Mouse (Mus musculus) limb, embryonic 11.5 days (tissue): Measurements from ENCODE around the gene Rbm24. TPM values are rescaled to one million over a fixed set of nuclear protein-coding genes. Genes with fewer than 3 reads are reported as not detected.

ENCODE experiments used
- ATAC-seq: fragments of 200-750 bp; cut with Nextera tagmentation; 2 replicates; pipeline ENCODE4 v1.8.0; 2017; ENCODE audit warnings: low read depth; ENCODE audit not compliant: insufficient number of reproducible peaks, low FRiP score, low TSS enrichment
- DNase-seq: peaks from one replicate; pipeline ENCODE4 v3.0.0-alpha.2; 2015; ENCODE audit warnings: low spot score
- H3K27ac ChIP-seq: fragments of 300-500 bp; sonication (generic); replicated peaks from 2 replicates; pipeline ENCODE4 v1.5.1; 2014; ENCODE audit warnings: low read depth, mild to moderate bottlenecking, low read length
- H3K27me3 ChIP-seq: fragments of 300-500 bp; sonication (generic); 2 replicates; pipeline ENCODE4 v1.6.1; 2014; ENCODE audit warnings: mild to moderate bottlenecking, low read length, mixed read lengths; ENCODE audit not compliant: control insufficient read depth, insufficient read depth
- H3K36me3 ChIP-seq: fragments of 300-500 bp; sonication (generic); 2 replicates; pipeline ENCODE4 v1.6.1; 2014; ENCODE audit warnings: mild to moderate bottlenecking, low read length, moderate library complexity, mixed read lengths; ENCODE audit not compliant: control insufficient read depth, insufficient read depth
- H3K4me1 ChIP-seq: fragments of 300-500 bp; sonication (generic); 2 replicates; pipeline ENCODE4 v1.6.1; 2014; ENCODE audit warnings: low read length, mixed read lengths; ENCODE audit not compliant: control insufficient read depth, insufficient read depth
- H3K4me2 ChIP-seq: fragments of 300-500 bp; sonication (generic); 2 replicates; pipeline ENCODE4 v1.6.1; 2014; ENCODE audit warnings: low read depth, mild to moderate bottlenecking, moderate library complexity; ENCODE audit not compliant: severe bottlenecking
- H3K4me3 ChIP-seq: fragments of 300-500 bp; sonication (generic); 2 replicates; pipeline ENCODE4 v1.5.1; 2014; ENCODE audit warnings: low read depth, low read length
- H3K9ac ChIP-seq: fragments of 300-500 bp; sonication (generic); 2 replicates; pipeline ENCODE4 v1.6.1; 2014; ENCODE audit warnings: mild to moderate bottlenecking, low read length
- H3K9me3 ChIP-seq: fragments of 300-500 bp; sonication (generic); 2 replicates; pipeline ENCODE4 v1.6.1; 2016; ENCODE audit warnings: low read length; ENCODE audit not compliant: control insufficient read depth
- WGBS: fragments of 180-500 bp; shearing (Covaris S2); extraction: QIAGEN DNeasy Blood & Tissue Kit; methylation state at CpG from one replicate; pipeline ENCODE4 v1.1.7; 2014; 5-methylcytosine and 5-hydroxymethylcytosine counted together
- polyA plus RNA-seq: library from polyadenylated mRNA; unstranded; fragments of >200 nt; fragmentation: Nextera tagmentation; extraction: Ambion mirVana; gene quantifications from 2 replicates; pipeline ENCODE4 v1.2.1, GENCODE M21; 2014

Rbm24 gene
- polyA plus RNA-seq, 1 experiment from 2014 or later, result 4.5 TPM

- Histone ChIP-seq H3K9me3 (no peaks in the 10 kb centered on the region), H3K27ac (no peak overlapping the region), H3K9ac (no peak overlapping the region), H3K4me2 (no peak overlapping the region), H3K4me1 (no peaks in the 10 kb centered on the region), H3K27me3 (no peaks in the 10 kb centered on the region), H3K36me3 (no peaks in the 10 kb centered on the region), H3K4me3 (no peak overlapping the region)
- 89% methylated on average over 8 of the region's 8 CpGs for WGBS
- ATAC-seq (no peak), DNase-seq (no peak)
These were observed 6.1 kb downstream of the Rbm24 start for GRCm38 (mm10) chr13:46424376-46424775.

GRCm38 (mm10) chr13:46426651-46427269 is 8.5 kb downstream of the Rbm24 start:
- Histone ChIP-seq H3K9ac (no peak overlapping the region), H3K27me3 (no peaks in the 10 kb centered on the region), H3K27ac (no peak overlapping the region), H3K4me2 (no peak overlapping the region), H3K9me3 (no peaks in the 10 kb centered on the region), H3K36me3 (no peaks in the 10 kb centered on the region), H3K4me1 (no peaks in the 10 kb centered on the region), H3K4me3 (no peak overlapping the region)
- whole genome bisulfite sequencing, result 92% methylated on average over 6 of the region's 6 CpGs
- DNase-seq (no peak), ATAC-seq (no peak)

- H3K27me3 ChIP-seq, result no peaks in the 10 kb centered on the region
- no peaks in the 10 kb centered on the region for H3K36me3 ChIP-seq
- H3K4me2 ChIP-seq, result peak overlapping the region; percentile 31; the same call in 1 of the 2 replicates
- no peaks in the 10 kb centered on the region for H3K4me1 ChIP-seq
- H3K9ac ChIP-seq, result no peak overlapping the region
- DNase-seq (peak; percentile 30), ATAC-seq (no peak)
- H3K4me3 ChIP-seq, result no peak overlapping the region; the same call in 1 of the 2 replicates
- no peak overlapping the region for H3K27ac ChIP-seq
- H3K9me3 ChIP-seq, result no peaks in the 10 kb centered on the region
- WGBS, result 49% methylated on average over 22 of the region's 22 CpGs
These were observed 10.7 kb downstream of the Rbm24 start for GRCm38 (mm10) chr13:46428964-46429363.

GRCm38 (mm10) chr13:46429866-46430265 is 11.6 kb downstream of the Rbm24 start:
- Histone ChIP-seq H3K27ac (no peak overlapping the region), H3K4me1 (no peaks in the 10 kb centered on the region), H3K36me3 (no peaks in the 10 kb centered on the region), H3K27me3 (no peaks in the 10 kb centered on the region), H3K4me3 (no peak overlapping the region), H3K9me3 (no peaks in the 10 kb centered on the region), H3K4me2 (no peak overlapping the region), H3K9ac (no peak overlapping the region)
- ATAC-seq (no peak), DNase-seq (no peak)
- WGBS, result 91% methylated on average over 11 of the region's 11 CpGs

GRCm38 (mm10) chr13:46433880-46434560 is 15.8 kb downstream of the Rbm24 start:
- H3K4me3 ChIP-seq, result no peak overlapping the region
- WGBS, result 70% methylated on average over 8 of the region's 8 CpGs
- H3K9ac ChIP-seq, result no peak overlapping the region
- no peak overlapping the region for H3K27ac ChIP-seq
- no peaks in the 10 kb centered on the region for H3K36me3 ChIP-seq
- H3K9me3 ChIP-seq, result no peaks in the 10 kb centered on the region
- H3K4me2 ChIP-seq, result no peak overlapping the region
- ATAC-seq, result no peak
- no peaks in the 10 kb centered on the region for H3K27me3 ChIP-seq
- no peak for DNase-seq
- no peaks in the 10 kb centered on the region for H3K4me1 ChIP-seq

- ATAC-seq, result no peak
- no peak overlapping the region for H3K27ac ChIP-seq
- no peak overlapping the region for H3K4me2 ChIP-seq
- H3K4me3 ChIP-seq, result no peak overlapping the region
- no peaks in the 10 kb centered on the region for H3K27me3 ChIP-seq
- H3K4me1 ChIP-seq, result no peaks in the 10 kb centered on the region
- H3K9ac ChIP-seq, result no peak overlapping the region
- 89% methylated on average over 6 of the region's 6 CpGs for WGBS
- no peaks in the 10 kb centered on the region for H3K9me3 ChIP-seq
- no peak for DNase-seq
- no peaks in the 10 kb centered on the region for H3K36me3 ChIP-seq
These were observed 20.7 kb downstream of the Rbm24 start for GRCm38 (mm10) chr13:46438960-46439359.

- ATAC-seq, result no peak
- DNase-seq, result no peak
- H3K9me3 ChIP-seq, result no peaks in the 10 kb centered on the region
- no peaks in the 10 kb centered on the region for H3K27me3 ChIP-seq
- H3K4me2 ChIP-seq, result no peak overlapping the region
- no peak overlapping the region for H3K27ac ChIP-seq
- H3K36me3 ChIP-seq, result no peaks in the 10 kb centered on the region
- no peaks in the 10 kb centered on the region for H3K4me1 ChIP-seq
- H3K9ac ChIP-seq, result no peak overlapping the region
- H3K4me3 ChIP-seq, result no peak overlapping the region
- WGBS, result 72% methylated on average over 7 of the region's 7 CpGs
These were observed 25.8 kb downstream of the Rbm24 start for GRCm38 (mm10) chr13:46444021-46444420.

GRCm38 (mm10) chr13:46446062-46446461 is 27.8 kb downstream of the Rbm24 start:
- no peak for DNase-seq
- 89% methylated on average over 6 of the region's 6 CpGs for WGBS
- H3K36me3 ChIP-seq, result no peaks in the 10 kb centered on the region
- H3K9ac ChIP-seq, result no peak overlapping the region
- no peaks in the 10 kb centered on the region for H3K9me3 ChIP-seq
- ATAC-seq, result no peak
- no peaks in the 10 kb centered on the region for H3K4me1 ChIP-seq
- H3K27me3 ChIP-seq, result no peaks in the 10 kb centered on the region
- no peak overlapping the region for H3K4me2 ChIP-seq
- H3K4me3 ChIP-seq, result no peak overlapping the region
- H3K27ac ChIP-seq, result no peak overlapping the region
